Mouse (Mus musculus) frontal cortex, postnatal 36 days (tissue): ENCODE measurements around the gene Tbc1d22a.
A peak's percentile ranks its signal among the peaks of the same experiment; 100 is the strongest.
"Not testable (repeated sequence)": the region's sequence is repeated elsewhere in the genome, so short reads cannot be mapped to it uniquely, and the experiment has no call there.

Experiments used
- DNase-seq, 2 experiments: peaks; one replicate each; pipeline ENCODE4 v3.0.0; 2022; ENCODE audit warnings: low spot score in 2 of 2

Gene Tbc1d22a

GRCm38 (mm10) chr15:86202640-86203039 lies 11.6 kb upstream of the Tbc1d22a start:
- no peak for DNase-seq

DNA sequence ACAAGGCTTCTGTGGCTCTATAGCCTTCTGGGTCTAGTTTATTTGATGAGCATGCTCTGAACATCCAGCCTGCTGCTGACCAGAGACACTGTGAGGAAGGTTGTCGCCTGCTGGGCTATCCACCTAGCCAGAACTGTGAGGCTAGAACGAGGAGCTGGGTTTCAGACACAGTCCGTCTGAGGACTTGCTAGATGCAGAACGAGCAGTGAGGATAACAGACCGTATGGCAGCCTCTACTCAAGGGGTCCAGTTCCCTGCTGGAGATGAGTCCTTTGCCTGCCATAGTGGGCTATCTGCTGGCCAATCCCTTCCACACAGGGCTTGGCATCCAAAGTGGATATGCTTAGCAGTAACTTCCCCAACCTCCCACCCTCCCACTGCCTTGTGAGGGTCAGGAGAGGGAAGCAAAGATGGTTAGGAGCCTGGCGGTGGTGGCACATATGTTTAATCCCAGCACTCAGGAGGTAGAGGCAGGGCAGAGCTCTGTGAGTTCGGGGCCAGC lies 10.9 kb upstream of the Tbc1d22a start:
- no peak for DNase-seq

GRCm38 (mm10) chr15:86203942-86204561 lies 10.2 kb upstream of the Tbc1d22a start:
- DNase-seq = no peak

DNA sequence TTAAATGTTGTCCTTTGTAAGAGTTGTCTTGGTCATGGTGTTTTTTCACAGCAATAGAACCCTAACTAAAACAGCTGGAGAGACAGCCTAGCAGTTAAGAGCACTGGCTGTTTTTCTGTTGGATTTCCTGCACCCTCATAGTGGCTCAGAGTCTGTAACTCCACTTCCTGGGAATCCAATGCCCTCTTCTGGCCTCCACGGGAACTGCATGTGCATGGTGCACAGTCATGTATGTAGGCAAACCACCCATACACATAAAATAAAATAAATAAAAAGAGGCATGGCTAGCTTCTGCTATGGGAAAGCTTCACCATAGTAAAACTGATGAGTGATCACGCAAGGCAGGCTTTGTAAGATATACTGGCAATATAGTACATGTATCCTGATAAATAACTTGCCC lies 9.0 kb upstream of the Tbc1d22a start:
- no peak for DNase-seq

GRCm38 (mm10) chr15:86206385-86206784 lies 7.9 kb upstream of the Tbc1d22a start:
- DNase-seq = no peak

DNA sequence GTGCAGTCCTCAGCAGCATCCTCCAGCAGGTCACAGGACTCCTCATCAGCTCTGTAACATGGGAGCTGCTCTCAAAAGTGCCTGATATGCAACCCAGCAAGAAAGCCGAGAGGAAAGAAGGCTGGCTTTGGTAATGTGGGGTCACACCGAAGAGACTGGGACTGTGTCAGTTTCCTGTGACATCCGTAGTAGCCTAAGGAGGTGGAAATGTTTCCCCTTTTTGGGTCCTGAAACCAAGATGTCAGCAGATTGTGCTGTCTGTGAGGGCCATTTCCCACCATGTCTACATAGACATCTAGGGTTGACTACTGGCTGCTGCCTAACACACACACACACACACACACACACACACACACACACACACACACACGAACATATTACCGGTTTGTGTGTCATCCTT lies 2.1 kb upstream of the Tbc1d22a start:
- not testable (repeated sequence) for DNase-seq

- no peak for DNase-seq
Observed at GRCm38 (mm10) chr15:86214549-86215201, 416 bp downstream of the Tbc1d22a start.

DNA sequence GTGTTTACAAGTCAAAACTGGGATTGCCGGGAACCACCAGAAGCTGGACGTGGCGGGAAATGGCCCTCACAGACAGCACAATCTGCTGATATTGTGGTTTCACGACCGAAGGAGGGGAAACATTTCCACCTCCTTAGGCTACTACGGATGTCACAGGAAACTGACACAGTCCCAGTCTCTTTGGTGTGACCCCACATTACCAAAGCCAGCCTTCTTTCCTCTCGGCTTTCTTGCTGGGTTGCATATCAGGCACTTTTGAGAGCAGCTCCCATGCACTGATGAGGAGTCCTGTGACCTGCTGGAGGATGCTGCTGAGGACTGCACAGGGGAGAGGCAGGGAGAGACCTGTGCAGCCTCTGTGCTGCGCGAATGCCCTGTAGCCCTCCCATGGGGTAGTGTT lies 2.4 kb downstream of the Tbc1d22a start:
- not testable (repeated sequence) for DNase-seq

DNA sequence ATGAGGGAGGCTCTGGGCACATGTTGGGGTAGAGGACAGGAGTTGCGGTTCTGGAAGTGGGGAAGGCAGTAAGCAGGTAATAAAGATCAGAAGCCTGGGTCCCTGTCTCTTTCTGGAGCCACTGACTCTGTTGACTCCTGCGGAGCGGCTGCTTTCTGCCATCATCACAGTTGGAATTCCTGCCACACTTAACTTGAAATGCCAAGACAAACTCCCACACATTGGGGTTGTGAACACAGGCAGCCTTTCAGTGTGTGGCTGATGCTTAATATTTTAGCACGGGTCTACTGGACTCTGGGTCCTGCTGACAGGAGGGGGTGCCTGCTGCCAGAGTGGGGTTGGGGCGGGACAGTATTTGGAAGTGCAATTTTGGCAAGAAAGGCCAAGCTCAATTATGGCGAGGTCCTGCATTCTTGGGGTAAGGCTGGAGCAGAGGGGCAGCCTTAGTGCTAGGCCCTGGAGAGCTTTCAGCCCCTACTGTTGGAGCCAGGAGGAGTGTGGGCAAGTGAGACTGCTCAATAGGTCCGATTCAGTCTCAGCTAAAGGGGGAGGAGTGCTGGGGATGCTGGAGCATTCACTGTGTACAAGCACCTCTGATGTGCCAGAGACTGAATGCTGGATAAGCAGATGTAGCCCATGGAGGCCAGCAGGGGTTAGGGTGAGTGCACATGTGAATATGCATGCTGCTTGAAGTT lies 5.4 kb downstream of the Tbc1d22a start:
- peak in 1 of 2 experiments; percentile 46 for DNase-seq

GRCm38 (mm10) chr15:86220229-86220630 lies 6.0 kb downstream of the Tbc1d22a start:
- DNase-seq = no peak

GRCm38 (mm10) chr15:86220715-86221114 lies 6.5 kb downstream of the Tbc1d22a start:
- no peak for DNase-seq

DNA sequence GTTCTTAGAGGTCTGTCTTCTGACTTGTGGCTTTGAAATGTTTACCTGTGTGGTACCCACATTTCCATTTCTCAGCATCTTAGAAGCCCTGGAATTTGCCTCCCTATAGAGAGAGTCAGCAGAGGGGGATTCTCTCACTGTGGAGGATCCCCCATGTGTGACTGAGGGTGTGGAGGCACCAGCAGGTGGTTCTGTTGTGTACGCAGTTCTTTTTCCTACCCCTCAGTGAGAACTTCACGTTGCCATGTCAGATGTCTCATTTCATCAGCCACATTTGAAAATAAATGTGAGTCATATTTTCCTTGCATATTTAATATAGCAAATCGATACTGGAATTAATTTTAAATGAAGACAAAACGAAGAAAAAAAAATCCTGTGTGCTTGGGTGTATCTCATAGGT lies 7.1 kb downstream of the Tbc1d22a start:
- DNase-seq = no peak

- not testable (repeated sequence) for DNase-seq
Observed at GRCm38 (mm10) chr15:86221901-86222300, 7.6 kb downstream of the Tbc1d22a start.

DNA sequence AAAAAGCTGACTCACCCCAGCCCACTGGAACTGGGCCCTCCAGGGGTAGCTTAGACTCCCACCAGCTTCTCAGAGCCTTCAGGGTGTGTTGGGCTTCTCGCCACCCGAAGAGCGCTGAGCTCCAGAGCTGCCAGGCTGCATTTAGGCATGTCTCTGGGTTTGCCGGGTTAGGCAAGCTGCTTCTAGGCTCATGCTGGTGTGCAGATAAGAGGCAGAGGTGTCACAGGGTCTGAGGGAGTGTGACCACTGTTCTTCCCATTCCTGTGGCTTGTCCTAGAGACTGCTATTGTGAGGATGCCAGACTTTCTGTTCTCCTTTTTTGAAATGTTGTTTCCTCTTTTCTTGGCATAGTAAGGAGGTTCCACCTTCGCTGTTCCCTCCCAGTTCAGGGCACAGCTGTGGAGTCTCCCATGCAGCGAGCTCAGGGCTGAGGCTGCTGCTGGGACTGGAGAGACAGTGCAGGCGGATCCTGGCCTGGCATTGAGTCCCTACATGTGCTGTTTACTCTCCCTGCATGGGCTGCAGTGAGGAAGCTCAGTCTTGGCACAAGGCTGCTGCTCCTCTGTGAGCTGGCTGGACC lies 10.8 kb downstream of the Tbc1d22a start:
- DNase-seq = peak; percentile 65 to 67

GRCm38 (mm10) chr15:86226221-86226620 lies 12.0 kb downstream of the Tbc1d22a start:
- DNase-seq = no peak

DNA sequence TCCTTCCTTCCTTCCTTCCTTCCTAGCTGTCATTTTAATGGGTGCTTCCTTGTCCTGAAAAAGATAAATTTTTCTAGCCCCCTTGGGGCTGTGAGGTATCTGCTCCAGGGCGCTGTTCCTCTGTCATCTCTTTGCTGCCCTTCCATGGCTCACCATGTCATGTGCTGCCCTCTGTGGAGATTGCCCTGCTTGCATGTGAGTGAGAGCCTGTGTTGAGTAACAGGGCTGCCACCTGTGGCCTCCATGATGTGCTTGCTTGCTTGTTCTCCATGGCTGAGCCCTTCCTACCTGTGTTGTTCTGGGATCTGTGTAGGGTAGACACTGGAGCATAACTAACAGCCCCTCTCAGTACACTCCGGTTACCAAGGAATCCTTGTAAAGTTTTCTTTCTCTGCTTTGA lies 12.7 kb downstream of the Tbc1d22a start:
- no peak for DNase-seq

DNA sequence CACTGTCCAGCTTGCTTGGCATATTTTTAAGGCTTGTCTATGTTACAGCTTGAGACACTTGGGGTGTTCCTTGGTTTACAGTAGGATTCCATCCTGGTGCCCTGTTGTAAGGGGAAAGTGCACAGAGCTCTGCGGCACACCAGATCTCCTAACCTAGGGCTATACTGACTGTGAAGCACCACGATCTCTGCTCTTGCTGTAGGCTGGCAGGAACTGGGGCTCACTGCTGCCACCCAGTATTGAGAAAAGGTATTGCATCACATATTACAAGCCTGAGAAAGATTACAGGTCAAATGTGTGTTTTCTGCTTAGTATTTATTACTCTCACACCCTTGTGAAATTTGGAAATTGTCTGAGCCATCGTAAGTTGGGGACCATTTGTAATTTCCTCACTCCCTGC lies 13.9 kb downstream of the Tbc1d22a start:
- peak in 1 of 2 experiments; percentile 63 for DNase-seq

DNA sequence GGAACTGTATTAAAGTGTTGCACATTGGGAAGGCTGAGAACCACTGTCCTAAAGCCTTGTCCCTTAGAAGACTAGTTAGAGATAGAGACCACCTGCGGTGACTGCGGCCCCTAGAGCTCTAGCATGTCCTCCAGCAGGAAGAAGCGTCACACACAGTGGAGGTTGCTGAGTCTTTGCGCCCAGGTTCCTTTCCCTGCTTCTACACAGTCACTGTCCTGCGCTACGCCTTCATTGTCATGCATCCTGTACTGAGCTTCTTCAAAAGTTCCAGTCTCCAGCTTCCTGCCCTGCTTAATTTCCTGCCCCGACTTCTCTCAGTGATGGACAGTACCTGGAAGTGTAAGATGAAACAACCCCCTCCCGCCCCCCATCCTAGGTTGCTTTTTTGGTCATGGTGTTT lies 14.8 kb downstream of the Tbc1d22a start:
- DNase-seq = no peak

DNA sequence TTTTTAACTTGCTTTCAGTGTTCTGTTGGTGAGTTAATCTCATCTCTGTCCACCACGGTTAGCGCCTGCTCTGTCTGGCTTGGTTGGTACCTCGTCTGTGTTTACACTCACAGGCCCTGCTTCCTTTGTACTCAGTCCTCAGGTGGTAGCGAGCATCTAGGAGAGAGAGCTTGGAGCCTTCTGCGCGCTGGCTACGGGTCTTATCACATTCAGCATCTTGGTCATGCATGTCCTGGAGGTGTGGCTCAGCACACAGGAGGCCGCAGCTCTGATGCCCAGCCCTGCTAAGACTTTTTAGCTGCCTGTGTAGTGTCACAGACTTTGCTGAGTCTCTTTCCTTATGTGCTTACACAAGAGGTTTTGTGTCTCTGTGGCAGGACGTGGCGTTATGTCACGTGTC lies 15.4 kb downstream of the Tbc1d22a start:
- DNase-seq = no peak

- no peak for DNase-seq
Observed at GRCm38 (mm10) chr15:86231170-86231569, 16.9 kb downstream of the Tbc1d22a start.

DNA sequence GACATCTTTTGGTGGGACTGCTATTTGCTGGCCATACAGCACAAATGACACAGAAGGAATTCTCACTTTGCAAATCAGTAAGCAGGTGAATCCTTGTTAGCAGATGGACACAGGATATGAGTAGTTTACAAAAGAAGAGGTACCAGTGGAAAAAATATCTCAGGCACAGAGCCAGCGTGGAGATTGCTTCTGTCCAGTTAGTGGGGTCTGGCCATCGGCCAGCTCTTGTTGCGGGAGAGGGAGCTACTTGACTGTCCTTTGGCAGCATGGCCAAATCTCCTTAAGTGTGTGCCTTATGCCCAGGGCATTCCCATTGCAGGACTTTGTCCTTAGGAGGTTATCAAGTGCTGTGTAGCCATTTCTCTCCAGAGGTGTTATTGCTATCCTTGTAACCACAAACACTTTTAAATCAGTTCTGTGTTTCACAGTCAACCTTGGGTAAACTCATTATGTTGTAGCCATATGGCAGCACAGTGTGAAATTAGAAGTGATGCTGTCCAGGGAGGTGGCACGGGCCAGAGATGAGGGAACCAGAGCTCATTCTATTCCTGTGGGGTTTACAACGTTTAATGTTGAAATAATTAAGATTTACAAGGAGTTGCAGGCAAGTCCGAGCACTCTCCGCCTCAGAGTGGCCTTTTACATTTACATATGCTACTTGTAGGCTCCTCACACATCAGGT lies 17.7 kb downstream of the Tbc1d22a start:
- DNase-seq = no peak

GRCm38 (mm10) chr15:86234001-86234400 lies 19.7 kb downstream of the Tbc1d22a start:
- DNase-seq = no peak
